Mouse (Mus musculus) kidney, postnatal 36 days (tissue): ENCODE results near the gene Has3.

Source experiments
- DNase-seq, 2 experiments: peaks; one replicate each; pipeline ENCODE4 v3.0.0; 2021 to 2022; ENCODE audit warnings: mixed read lengths in 2 of 2

Has3 gene

DNA sequence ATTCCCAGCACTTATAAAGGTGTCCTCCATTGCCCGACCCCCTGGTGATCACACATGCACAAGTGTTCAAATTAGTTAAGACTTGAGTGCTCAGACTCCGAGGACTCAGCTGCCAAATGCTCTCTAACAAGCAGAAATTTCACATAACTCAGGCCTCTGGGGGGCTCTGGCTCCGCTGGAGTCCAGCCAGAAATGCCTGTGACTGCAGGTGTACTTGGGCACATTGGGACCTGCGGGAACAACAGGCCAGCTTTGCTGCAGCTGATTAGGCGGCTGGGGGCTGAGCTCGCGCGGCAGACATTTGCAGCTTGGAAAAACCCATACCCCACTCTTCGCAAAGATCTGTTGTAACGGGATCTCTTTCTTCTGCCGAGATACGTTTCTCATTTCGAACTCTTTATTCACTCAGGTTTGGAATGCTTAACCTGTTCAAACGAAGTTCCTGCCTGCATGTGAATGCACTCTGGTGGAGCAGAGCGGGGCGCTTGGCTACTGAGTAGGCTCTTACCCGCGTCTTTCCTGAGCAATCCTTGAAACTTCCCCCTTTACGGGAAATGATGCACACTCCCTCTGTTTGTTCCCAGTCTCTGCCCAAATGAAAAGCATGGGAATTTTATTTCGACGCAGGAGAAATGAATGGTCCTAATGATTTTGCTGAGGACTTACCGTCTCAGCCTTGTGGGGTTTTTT is 62.5 kb downstream of the Has3 start:
- DNase-seq = peak; percentile 44 to 67

GRCm38 (mm10) chr8:106933506-106934143 is 63.6 kb downstream of the Has3 start:
- no peak for DNase-seq
